Mouse (Mus musculus) CH12.LX (cell line): Measurements from ENCODE around the gene Tbc1d30. TPM values are rescaled to one million over a fixed set of nuclear protein-coding genes. Genes with fewer than 3 reads are reported as not detected.

ENCODE experiments used
- DNase-seq: peaks from one replicate; pipeline ENCODE4 v3.0.0-alpha.2; 2013; ENCODE audit errors: extremely low read depth
- H3K27ac ChIP-seq: 2 replicates; pipeline ENCODE4 v1.5.1; 2012; ENCODE audit warnings: low read depth, mild to moderate bottlenecking, control low read depth, moderate library complexity; ENCODE audit not compliant: insufficient read depth
- H3K27me3 ChIP-seq: replicated peaks from 2 replicates; pipeline ENCODE3; 2012; ENCODE audit warnings: inconsistent platforms
- H3K36me3 ChIP-seq, 2 experiments: replicated peaks in 1 of 2; 2 replicates each; pipeline versions ENCODE3 to v1.6.1; 2012; ENCODE audit warnings: inconsistent platforms in 1 of 2, low read length in 1 of 2, mild to moderate bottlenecking in 1 of 2, mixed read lengths in 1 of 2, moderate library complexity in 1 of 2; ENCODE audit not compliant: control insufficient read depth in 1 of 2, insufficient read depth in 1 of 2
- H3K4me1 ChIP-seq, 2 experiments: 2 replicates each; pipeline ENCODE4 v1.6.1; 2012; ENCODE audit warnings: inconsistent platforms in 1 of 2, moderate library complexity in 1 of 2; ENCODE audit not compliant: insufficient read depth in 2 of 2, control insufficient read depth in 1 of 2
- H3K4me2 ChIP-seq: 2 replicates; pipeline ENCODE4 v1.6.1; 2012; ENCODE audit warnings: low read depth, mild to moderate bottlenecking, control low read depth; ENCODE audit not compliant: poor library complexity, insufficient read depth, severe bottlenecking
- H3K4me3 ChIP-seq, 3 experiments: fragments of 150-350 bp in 1 of 3; sonication (generic) in 1 of 3; replicated peaks in 1 of 3; 2 replicates each; pipeline versions ENCODE3 to v1.5.1; 2011 to 2012; ENCODE audit warnings: low read depth in 2 of 3, low read length in 2 of 3, mild to moderate bottlenecking in 2 of 3, moderate library complexity in 2 of 3, control low read depth in 1 of 3, improper control_type of control experiment in 1 of 3, inconsistent platforms in 1 of 3, mixed read lengths in 1 of 3; ENCODE audit not compliant: poor library complexity in 1 of 3
- H3K79me2 ChIP-seq: replicated peaks from 2 replicates; pipeline ENCODE4 v1.6.1; 2012; ENCODE audit warnings: mild to moderate bottlenecking, moderate library complexity; ENCODE audit not compliant: control insufficient read depth, poor library complexity, insufficient read depth, severe bottlenecking; ENCODE audit errors: extremely low read depth
- H3K9ac ChIP-seq: 2 replicates; pipeline ENCODE4 v1.6.1; 2012; ENCODE audit warnings: low read depth, mild to moderate bottlenecking, control low read depth, moderate library complexity; ENCODE audit not compliant: insufficient read depth
- H3K9me3 ChIP-seq: replicated peaks from 2 replicates; pipeline ENCODE3; 2012; ENCODE audit warnings: low read length, inconsistent platforms, mixed read lengths
- BHLHE40 ChIP-seq: IDR thresholded peaks from 2 replicates; pipeline ENCODE4 v1.6.1; 2011; ENCODE audit warnings: mild to moderate bottlenecking, low read depth, low read length, improper control_type of control experiment
- CHD1 ChIP-seq: IDR thresholded peaks from 2 replicates; pipeline ENCODE4 v1.6.1; 2012; ENCODE audit warnings: low read depth, low read length, improper control_type of control experiment, inconsistent platforms
- CTCF ChIP-seq, 2 experiments: IDR thresholded peaks in 1 of 2; conservative IDR thresholded peaks in 1 of 2; 2 replicates each; pipeline ENCODE4 v1.5.1; 2011 to 2012; ENCODE audit warnings: low read depth in 2 of 2, low read length in 2 of 2, improper control_type of control experiment in 1 of 2, inconsistent platforms in 1 of 2, mild to moderate bottlenecking in 1 of 2, moderate library complexity in 1 of 2
- EP300 ChIP-seq: IDR thresholded peaks from 2 replicates; pipeline ENCODE4 v1.6.1; 2011; ENCODE audit warnings: low read length, improper control_type of control experiment
- ETS1 ChIP-seq: conservative IDR thresholded peaks from 2 replicates; pipeline ENCODE4 v1.6.1; 2012; ENCODE audit warnings: low read depth, mild to moderate bottlenecking, inconsistent platforms, low read length, improper control_type of control experiment, moderate library complexity
- HCFC1 ChIP-seq: IDR thresholded peaks from 2 replicates; pipeline ENCODE4 v1.6.1; 2012; ENCODE audit warnings: low read depth, mild to moderate bottlenecking, inconsistent platforms, low read length, improper control_type of control experiment
- IRF4 ChIP-seq: IDR thresholded peaks from 2 replicates; pipeline ENCODE4 v1.6.1; 2014; ENCODE audit warnings: low read depth, mild to moderate bottlenecking, inconsistent platforms, low read length, improper control_type of control experiment
- MAX ChIP-seq: IDR thresholded peaks from 2 replicates; pipeline ENCODE4 v1.6.1; 2011; ENCODE audit warnings: low read length, improper control_type of control experiment
- MAZ ChIP-seq: IDR thresholded peaks from 2 replicates; pipeline ENCODE4 v1.6.1; 2012; ENCODE audit warnings: low read depth, mild to moderate bottlenecking, inconsistent platforms, low read length, improper control_type of control experiment, moderate library complexity
- MYC ChIP-seq: IDR thresholded peaks from 2 replicates; pipeline ENCODE4 v1.6.1; 2011; ENCODE audit warnings: low read depth, mild to moderate bottlenecking, improper control_type of control experiment, low read length
- RAD21 ChIP-seq: IDR thresholded peaks from 2 replicates; pipeline ENCODE4 v1.6.1; 2011; ENCODE audit warnings: low read depth, mild to moderate bottlenecking, low read length, improper control_type of control experiment, moderate library complexity
- RCOR1 ChIP-seq: conservative IDR thresholded peaks from 2 replicates; pipeline ENCODE4 v1.6.1; 2012; ENCODE audit warnings: low read depth, mild to moderate bottlenecking, inconsistent platforms, low read length, improper control_type of control experiment
- SIN3A ChIP-seq: IDR thresholded peaks from 2 replicates; pipeline ENCODE4 v1.6.1; 2012; ENCODE audit warnings: low read length, improper control_type of control experiment, inconsistent platforms
- SMC3 ChIP-seq: IDR thresholded peaks from 2 replicates; pipeline ENCODE4 v1.6.1; 2011; ENCODE audit warnings: low read depth, low read length, improper control_type of control experiment
- ZKSCAN1 ChIP-seq: IDR thresholded peaks from 2 replicates; pipeline ENCODE4 v1.6.1; 2012; ENCODE audit warnings: low read depth, inconsistent platforms, low read length, improper control_type of control experiment, borderline replicate concordance
- ZMIZ1 ChIP-seq: IDR thresholded peaks from 2 replicates; pipeline ENCODE4 v1.6.1; 2012; ENCODE audit warnings: low read depth, mild to moderate bottlenecking, inconsistent platforms, low read length, improper control_type of control experiment
- ZNF384 ChIP-seq: IDR thresholded peaks from 2 replicates; pipeline ENCODE4 v1.6.1; 2012; ENCODE audit warnings: low read depth, low read length, improper control_type of control experiment, inconsistent platforms
- dilution Hi-C: fragments of 300-500 bp; cut with MboI; formaldehyde crosslinking; loops from 2 replicates; pipeline ENCODE4 v1.14.3; 2020; ENCODE audit warnings: low sequenced_read_pairs; ENCODE audit not compliant: extremely low pct_unique_long_range_greater_than_20kb, extremely low pct_ligation_motif_present
- in situ Hi-C: fragments of 300-500 bp; cut with MboI; formaldehyde crosslinking; loops from 3 replicates; pipeline ENCODE4 v1.14.3; 2019; ENCODE audit warnings: low sequenced_read_pairs, low pct_ligation_motif_present, low pct_unique_long_range_greater_than_20kb, mixed read lengths
- polyA plus RNA-seq: library from polyadenylated mRNA; unstranded; fragments of >175 nt; gene quantifications from 2 replicates; pipeline ENCODE4 v1.2.1, GENCODE M21; 2012; ENCODE audit warnings: low read depth; ENCODE audit not compliant: insufficient read length
- total RNA-seq, 2 experiments: library from RNA; depleted of rRNA; stranded (reverse); fragments of 300-350 nt in 1 of 2; fragments of >200 nt in 1 of 2; gene quantifications; 2 replicates each; pipeline ENCODE4 v1.2.3; 2012 to 2014

Gene Tbc1d30
- total and polyA plus RNA-seq, 3 experiments, result 0.16 TPM; not detected in 2

DNA sequence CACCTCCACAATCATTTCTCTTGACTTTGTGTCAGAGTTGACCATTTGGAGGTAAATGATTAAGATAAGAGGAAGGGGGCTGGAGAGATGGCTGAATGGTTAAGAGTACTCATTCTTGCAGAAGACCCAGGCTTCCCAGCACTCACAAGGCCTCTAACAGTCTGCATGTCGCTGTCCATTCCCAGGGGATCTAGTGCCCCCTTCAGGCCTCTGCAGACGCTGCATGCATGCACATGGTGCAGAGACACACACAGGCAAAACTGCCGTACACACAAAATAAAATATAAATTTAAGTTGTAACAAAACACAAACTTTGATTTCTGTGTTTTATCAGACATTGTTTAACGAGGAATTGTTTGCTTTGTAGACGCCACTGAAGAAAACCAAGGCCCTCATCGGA lies 19.7 kb upstream of the Tbc1d30 start:
- TF ChIP-seq RAD21, result peak; percentile 18
- peak in 1 of 2 experiments; percentile 52; a peak in 2 of 4 replicates for TF ChIP-seq CTCF (conservative IDR thresholded peaks at IDR 0.05 in 1 of 2, IDR thresholded peaks at IDR 0.05 in 1 of 2; ENCODE audit: low read depth in 2 of 2, low read length in 2 of 2)
- no peak for TF ChIP-seq CHD1
- TF ChIP-seq BHLHE40, result no peak
- peaks cover 16 to 54% of the 10 kb centered on the region in 2 experiments for H3K4me1 ChIP-seq
- H3K4me2 ChIP-seq, result no peak overlapping the region
- dilution Hi-C loops (no loop called here), in situ Hi-C loops (no loop called here)
- H3K4me3 ChIP-seq, result no peak overlapping the region
- H3K9ac ChIP-seq, result no peak overlapping the region
- no peak for DNase-seq
- H3K79me2 ChIP-seq, result peaks cover 23% of the 10 kb centered on the region
- H3K36me3 ChIP-seq, result peaks cover 25 to 62% of the 10 kb centered on the region in 2 experiments
- peaks cover 6% of the 10 kb centered on the region for H3K9me3 ChIP-seq
- no peaks in the 10 kb centered on the region for H3K27me3 ChIP-seq
- H3K27ac ChIP-seq, result no peak overlapping the region

- TF ChIP-seq ETS1 (no peak), MYC (no peak), SMC3 (no peak), RCOR1 (no peak), MAX (no peak), ZNF384 (no peak), HCFC1 (no peak), ZMIZ1 (no peak), MAZ (no peak), CTCF (conservative IDR thresholded peaks at IDR 0.05 in 1 of 2, IDR thresholded peaks at IDR 0.05 in 1 of 2; ENCODE audit: low read depth in 2 of 2, low read length in 2 of 2) (no peak), BHLHE40 (no peak), SIN3A (no peak), IRF4 (no peak), ZKSCAN1 (no peak), EP300 (no peak)
- H3K9me3 ChIP-seq, result peaks cover 6% of the 10 kb centered on the region
- H3K4me3 ChIP-seq, result no peak overlapping the region
- in situ Hi-C loops (no loop called here), dilution Hi-C loops (no loop called here)
- H3K4me2 ChIP-seq, result no peak overlapping the region
- no peak for DNase-seq
- peaks cover 23% of the 10 kb centered on the region for H3K79me2 ChIP-seq
- H3K36me3 ChIP-seq, result peaks cover 25 to 59% of the 10 kb centered on the region in 2 experiments
- H3K27me3 ChIP-seq, result no peaks in the 10 kb centered on the region
- H3K27ac ChIP-seq, result no peak overlapping the region
- no peak overlapping the region for H3K9ac ChIP-seq
- H3K4me1 ChIP-seq, result peaks cover 10 to 50% of the 10 kb centered on the region in 2 experiments
Observed at GRCm38 (mm10) chr10:121368783-121369465, 17.8 kb upstream of the Tbc1d30 start.
